Mouse (Mus musculus) heart, adult 2 months (tissue): ENCODE results near the gene H2-T24.
"Not testable (repeated sequence)": the region's sequence is repeated elsewhere in the genome, so short reads cannot be mapped to it uniquely, and the experiment has no call there.

Experiments
- CTCF ChIP-seq: fragments of 200-600 bp; IDR thresholded peaks from 2 replicates; pipeline ENCODE4 v1.8.1; 2022; ENCODE audit warnings: antibody characterized with exemption, mild to moderate bottlenecking, moderate library complexity
- EP300 ChIP-seq: fragments of 200-500 bp; IDR thresholded peaks from 2 replicates; pipeline ENCODE4 v1.6.1; 2011; ENCODE audit warnings: low read depth, low read length, control low read depth; ENCODE audit not compliant: insufficient read depth
- POLR2A ChIP-seq: fragments of 200-500 bp; IDR thresholded peaks from 2 replicates; pipeline ENCODE4 v1.6.1; 2011; ENCODE audit warnings: mild to moderate bottlenecking, low read depth, low read length, control low read depth; ENCODE audit not compliant: insufficient read depth

DNA sequence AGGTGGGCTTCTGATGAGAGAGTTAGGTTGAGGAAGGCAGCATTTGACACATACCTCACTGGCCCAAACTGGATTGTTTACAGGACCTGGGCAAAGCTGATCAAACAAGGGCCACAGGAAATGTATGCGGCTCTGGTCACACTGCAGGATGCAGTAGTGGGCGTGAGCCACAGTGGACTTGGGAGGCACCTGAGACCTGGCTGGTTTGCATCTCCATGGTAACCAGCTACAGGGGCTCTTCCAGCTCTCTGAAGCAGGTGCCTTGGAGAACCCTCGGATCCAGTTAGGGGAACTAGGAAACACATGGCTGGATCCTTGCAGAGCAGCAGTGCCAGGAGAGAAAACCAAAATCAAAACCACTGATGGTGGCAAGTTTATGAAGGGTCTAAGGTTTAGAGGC lies 14.2 kb upstream of the H2-T24 start:
- TF ChIP-seq POLR2A, CTCF, EP300: not testable (repeated sequence)
